Mouse (Mus musculus) heart, adult 2 months (tissue): ENCODE measurements around the gene Itga11.

ENCODE experiments used
- CTCF ChIP-seq: fragments of 200-600 bp; IDR thresholded peaks from 2 replicates; pipeline ENCODE4 v1.8.1; 2022; ENCODE audit warnings: antibody characterized with exemption, mild to moderate bottlenecking, moderate library complexity
- POLR2A ChIP-seq: fragments of 200-500 bp; IDR thresholded peaks from 2 replicates; pipeline ENCODE4 v1.6.1; 2011; ENCODE audit warnings: mild to moderate bottlenecking, low read depth, low read length, control low read depth; ENCODE audit not compliant: insufficient read depth

DNA sequence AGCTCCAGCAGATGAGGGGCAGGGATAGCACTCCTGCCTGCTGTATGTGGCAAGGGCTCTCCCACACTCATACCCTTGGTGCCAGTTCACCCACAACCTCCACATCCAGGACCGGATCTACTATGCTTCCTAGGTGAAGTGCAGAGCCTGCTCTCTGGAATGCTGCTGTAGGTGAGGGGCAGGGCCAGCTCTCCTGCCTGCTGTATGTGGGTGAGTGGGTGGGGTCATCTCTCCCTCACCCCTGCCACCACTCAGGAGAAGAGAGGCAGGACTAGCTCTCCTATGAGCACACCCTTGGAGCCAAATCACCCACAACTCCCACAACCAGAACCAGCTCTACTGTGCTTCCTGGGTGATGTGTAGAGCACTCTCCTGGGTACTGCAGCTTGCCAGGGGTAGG is 2.5 kb upstream of the Itga11 start:
- no peak for TF ChIP-seq POLR2A
- TF ChIP-seq CTCF: no peak
